In genomic region chr8:84699861-84700322, GRCm38 (mm10) we compare ENCODE assay signal across 8 mouse cellular contexts. TPM values are rescaled to one million over a fixed set of nuclear protein-coding genes. Genes with fewer than 3 reads are reported as not detected.
DNase-seq lines count a peak whose midpoint lies in the region; ATAC-seq lines count a peak whose summit lies in the region.

No protein-coding gene starts in this region.

- no peak overlapping the region for H3K4me2 ChIP-seq in embryonic facial prominence, embryonic 12.5 days (replicated peaks)
- peak overlapping the region; percentile 95 for H3K4me2 ChIP-seq in liver, embryonic 15.5 days

- peak; percentile 89 for DNase-seq in A20 (ENCODE audit: low read depth, low spot score)
- DNase-seq in MN1 (ENCODE audit: low spot score), result peak; percentile 71
- peak; percentile 87 to 96 for DNase-seq in heart, adult 9 months (ENCODE audit: low spot score in 2 of 2)
- peak; percentile 87 for DNase-seq in kidney, adult 9 months
- peak; percentile 65 for DNase-seq in retina, embryonic 14.5 days (ENCODE audit: low spot score)
- no peak for DNase-seq in urinary bladder, postnatal 10 days (ENCODE audit: low spot score)

- no peak for ATAC-seq in embryonic facial prominence, embryonic 12.5 days (ENCODE audit: insufficient number of reproducible peaks, insufficient read depth, low FRiP score, low TSS enrichment)
- no peak for ATAC-seq in liver, embryonic 15.5 days (ENCODE audit: insufficient read depth)

- peaks cover 41% of the 10 kb centered on the region for H3K27me3 ChIP-seq in embryonic facial prominence, embryonic 12.5 days
- no peaks in the 10 kb centered on the region for H3K27me3 ChIP-seq in liver, embryonic 15.5 days

- H3K9ac ChIP-seq in embryonic facial prominence, embryonic 12.5 days, result no peak overlapping the region
- H3K9ac ChIP-seq in liver, embryonic 15.5 days, result peak overlapping the region; percentile 28

- H3K9me3 ChIP-seq in embryonic facial prominence, embryonic 12.5 days, result no peaks in the 10 kb centered on the region
- no peaks in the 10 kb centered on the region for H3K9me3 ChIP-seq in liver, embryonic 15.5 days (replicated peaks)

- no peak overlapping the region for H3K4me3 ChIP-seq in embryonic facial prominence, embryonic 12.5 days
- 0 out of 2 replicates have a peak overlapping the region, but pooled peaks have one; percentile 6 for H3K4me3 ChIP-seq in liver, embryonic 15.5 days (replicated peaks)

- peaks cover 22% of the 10 kb centered on the region for H3K4me1 ChIP-seq in embryonic facial prominence, embryonic 12.5 days
- peaks cover 55% of the 10 kb centered on the region for H3K4me1 ChIP-seq in liver, embryonic 15.5 days (replicated peaks)

- H3K36me3 ChIP-seq in embryonic facial prominence, embryonic 12.5 days, result peaks cover 48% of the 10 kb centered on the region
- peaks cover 68% of the 10 kb centered on the region for H3K36me3 ChIP-seq in liver, embryonic 15.5 days (replicated peaks)

- 0 out of 2 replicates have a peak overlapping the region, but pooled peaks have one; percentile 23 for H3K27ac ChIP-seq in embryonic facial prominence, embryonic 12.5 days
- H3K27ac ChIP-seq in liver, embryonic 15.5 days (replicated peaks), result peak overlapping the region; percentile 98

- 68% methylated on average over 7 of the region's 7 CpGs for WGBS in embryonic facial prominence, embryonic 12.5 days
- 20% methylated on average over 7 of the region's 7 CpGs for WGBS in liver, embryonic 15.5 days (ENCODE audit: insufficient replicate concordance)

RNA-seq across cellular contexts. Expression of gene Lyl1, which starts 1.4 kb away (rescaled TPM):
- 4.9 and 5.0 TPM in 2 replicates for polyA plus RNA-seq in embryonic facial prominence, embryonic 12.5 days (2016; fragmentation: Nextera tagmentation; extraction: Ambion mirVana)
- 55.3 and 58.3 TPM in 2 replicates for polyA plus RNA-seq in liver, embryonic 15.5 days (2015; fragmentation: Nextera tagmentation; extraction: Ambion mirVana)

RNA-seq across cellular contexts. Expression of gene Nacc1, which starts 12.2 kb away (rescaled TPM):
- 19.4 and 20.8 TPM in 2 replicates for polyA plus RNA-seq in embryonic facial prominence, embryonic 12.5 days (2016; fragmentation: Nextera tagmentation; extraction: Ambion mirVana)
- polyA plus RNA-seq in liver, embryonic 15.5 days (2015; fragmentation: Nextera tagmentation; extraction: Ambion mirVana), result 6.2 and 7.2 TPM in 2 replicates

RNA-seq across cellular contexts. Expression of gene Trmt1, which starts 13.8 kb away (rescaled TPM):
- 71.2 and 73.6 TPM in 2 replicates for polyA plus RNA-seq in embryonic facial prominence, embryonic 12.5 days (2016; fragmentation: Nextera tagmentation; extraction: Ambion mirVana)
- 27.9 and 36.1 TPM in 2 replicates for polyA plus RNA-seq in liver, embryonic 15.5 days (2015; fragmentation: Nextera tagmentation; extraction: Ambion mirVana)

RNA-seq across cellular contexts. Expression of gene G430095P16Rik, which starts 22.9 kb away (rescaled TPM):
- 7.1 and 7.4 TPM in 2 replicates for polyA plus RNA-seq in embryonic facial prominence, embryonic 12.5 days (2016; fragmentation: Nextera tagmentation; extraction: Ambion mirVana)
- polyA plus RNA-seq in liver, embryonic 15.5 days (2015; fragmentation: Nextera tagmentation; extraction: Ambion mirVana), result 8.1 and 8.7 TPM in 2 replicates

RNA-seq across cellular contexts. Expression of gene Ier2, which starts 37.2 kb away (rescaled TPM):
- polyA plus RNA-seq in embryonic facial prominence, embryonic 12.5 days (2016; fragmentation: Nextera tagmentation; extraction: Ambion mirVana), result 94.5 and 97.0 TPM in 2 replicates
- 22.8 and 23.1 TPM in 2 replicates for polyA plus RNA-seq in liver, embryonic 15.5 days (2015; fragmentation: Nextera tagmentation; extraction: Ambion mirVana)
